Mouse (Mus musculus) liver, embryonic 14.5 days (tissue): ENCODE results near the gene Nfatc2. TPM values are rescaled to one million over a fixed set of nuclear protein-coding genes. Genes with fewer than 3 reads are reported as not detected.
A peak's percentile ranks its signal among the peaks of the same experiment; 100 is the strongest.

Experiments
- ATAC-seq: fragments of 200-750 bp; cut with Nextera tagmentation; 2 replicates; pipeline ENCODE4 v1.8.0; 2017; ENCODE audit warnings: moderate number of reproducible peaks, mild to moderate bottlenecking, moderate library complexity; ENCODE audit not compliant: insufficient read depth
- DNase-seq, 3 experiments: peaks; one replicate each; pipeline ENCODE4 v3.0.0-alpha.2; 2012 to 2013; ENCODE audit warnings: low read depth in 3 of 3, low spot score in 3 of 3
- H3K27ac ChIP-seq: fragments of 300-500 bp; sonication (generic); 2 replicates; pipeline ENCODE4 v1.5.1; 2014; ENCODE audit warnings: moderate library complexity, mild to moderate bottlenecking, control low read depth, inconsistent platforms
- H3K27me3 ChIP-seq: fragments of 300-500 bp; sonication (generic); 2 replicates; pipeline ENCODE4 v1.6.1; 2014; ENCODE audit warnings: mild to moderate bottlenecking, low read length, moderate library complexity; ENCODE audit not compliant: control insufficient read depth, insufficient read depth
- H3K36me3 ChIP-seq: fragments of 300-500 bp; sonication (generic); replicated peaks from 2 replicates; pipeline ENCODE4 v1.6.1; 2014; ENCODE audit warnings: low read depth; ENCODE audit not compliant: control insufficient read depth, insufficient read depth
- H3K4me1 ChIP-seq, 2 experiments: fragments of 200-500 bp in 1 of 2; fragments of 300-500 bp in 1 of 2; sonication (generic) in 1 of 2; replicated peaks; 2 replicates each; pipeline ENCODE4 v1.6.1; 2012 to 2014; ENCODE audit warnings: antibody characterized with exemption in 1 of 2, inconsistent platforms in 1 of 2, low read length in 1 of 2; ENCODE audit not compliant: control insufficient read depth in 2 of 2, insufficient read depth in 2 of 2
- H3K4me2 ChIP-seq: fragments of 300-500 bp; sonication (generic); 2 replicates; pipeline ENCODE4 v1.6.1; 2014; ENCODE audit warnings: low read depth, mild to moderate bottlenecking, control low read depth, moderate library complexity
- H3K4me3 ChIP-seq, 2 experiments: fragments of 200-500 bp in 1 of 2; fragments of 300-500 bp in 1 of 2; sonication (generic) in 1 of 2; 2 replicates each; pipeline ENCODE4 v1.5.1; 2012 to 2014; ENCODE audit warnings: low read depth in 2 of 2, low read length in 2 of 2, mild to moderate bottlenecking in 2 of 2, control low read depth in 1 of 2, inconsistent platforms in 1 of 2, moderate library complexity in 1 of 2; ENCODE audit not compliant: insufficient read depth in 1 of 2
- H3K9ac ChIP-seq: fragments of 300-500 bp; sonication (generic); replicated peaks from 2 replicates; pipeline ENCODE4 v1.6.1; 2014; ENCODE audit warnings: mild to moderate bottlenecking, control low read depth, moderate library complexity
- H3K9me3 ChIP-seq: fragments of 300-500 bp; sonication (generic); 2 replicates; pipeline ENCODE4 v1.6.1; 2016; ENCODE audit warnings: low read length, mixed read lengths; ENCODE audit not compliant: control insufficient read depth
- CTCF ChIP-seq: IDR thresholded peaks from 2 replicates; pipeline ENCODE4 v1.5.1; 2016; ENCODE audit warnings: antibody characterized with exemption, low read depth, control low read depth
- EP300 ChIP-seq: IDR thresholded peaks from 2 replicates; pipeline ENCODE4 v1.6.1; 2016; ENCODE audit warnings: antibody characterized with exemption, low read depth
- WGBS: fragments of 180-500 bp; shearing (Covaris S2); extraction: QIAGEN DNeasy Blood & Tissue Kit; methylation state at CpG from one replicate; pipeline ENCODE4 v1.1.7; 2014; ENCODE audit not compliant: insufficient replicate concordance; 5-methylcytosine and 5-hydroxymethylcytosine counted together
- polyA plus RNA-seq, 2 experiments: library from polyadenylated mRNA; depleted of rRNA in 1 of 2; stranded (reverse) in 1 of 2; unstranded in 1 of 2; fragments of >200 nt; fragmentation: Nextera tagmentation in 1 of 2; extraction: Ambion mirVana in 1 of 2; gene quantifications; 2 replicates each; pipeline versions ENCODE4 v1.2.1 to v1.2.3; 2012 to 2014

The Nfatc2 gene
- polyA plus RNA-seq, 2 experiments, result 0.08 to 0.19 TPM

DNA sequence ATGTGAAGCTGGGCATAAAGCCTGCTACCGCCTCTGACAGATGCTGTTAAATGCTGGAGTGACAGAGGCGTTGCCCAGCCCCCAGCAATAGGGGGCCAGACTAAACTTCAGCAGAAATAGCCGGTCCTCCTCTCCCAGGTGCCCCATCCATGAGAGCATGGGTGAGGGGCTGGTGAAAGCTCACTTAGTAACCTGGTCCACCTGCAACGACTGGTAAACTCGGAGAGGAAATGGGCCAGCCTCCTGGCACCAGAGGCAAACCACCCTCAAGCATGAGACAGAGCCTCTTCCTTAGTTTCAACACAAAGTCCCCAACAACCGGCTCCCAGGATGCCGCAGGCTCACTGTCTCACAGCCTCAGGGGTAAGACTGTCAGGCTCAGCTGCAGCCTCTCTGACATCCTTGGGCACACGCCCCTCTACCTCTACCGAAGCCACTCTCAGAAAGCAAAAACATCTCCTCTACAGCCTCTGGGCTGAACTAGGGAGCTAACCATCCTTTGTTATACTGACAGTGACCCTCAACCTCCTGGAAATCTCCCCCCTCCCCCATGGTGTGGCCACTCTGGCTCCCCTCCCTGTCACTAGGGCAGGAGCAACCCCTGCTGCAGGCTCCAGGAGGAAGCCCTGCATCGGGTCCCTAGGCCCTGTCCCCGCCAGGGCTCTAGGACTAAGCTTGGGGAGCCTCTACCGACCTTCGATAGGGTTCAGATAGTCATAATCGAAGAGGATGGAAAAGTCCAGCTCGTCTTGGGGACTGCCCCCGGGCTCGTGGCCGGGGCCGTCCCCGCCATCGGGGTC, 11.9 kb downstream of the Nfatc2 start:
- no peak for DNase-seq
- H3K27me3 ChIP-seq, result peaks cover 17% of the 10 kb centered on the region
- H3K36me3 ChIP-seq, result no peaks in the 10 kb centered on the region
- H3K4me2 ChIP-seq, result peak overlapping the region; percentile 56
- 6% methylated on average over 21 of the region's 21 CpGs for WGBS
- no peak for TF ChIP-seq CTCF
- TF ChIP-seq EP300, result no peak
- H3K9ac ChIP-seq, result no peak overlapping the region
- H3K4me3 ChIP-seq, result peak overlapping the region; percentile 34 to 35; a peak in 3 of 4 replicates
- peaks cover 0 to 7% of the 10 kb centered on the region in 2 experiments; a peak in 3 of 4 replicates for H3K4me1 ChIP-seq
- H3K9me3 ChIP-seq, result no peaks in the 10 kb centered on the region
- H3K27ac ChIP-seq, result no peak overlapping the region
- no peak for ATAC-seq

DNA sequence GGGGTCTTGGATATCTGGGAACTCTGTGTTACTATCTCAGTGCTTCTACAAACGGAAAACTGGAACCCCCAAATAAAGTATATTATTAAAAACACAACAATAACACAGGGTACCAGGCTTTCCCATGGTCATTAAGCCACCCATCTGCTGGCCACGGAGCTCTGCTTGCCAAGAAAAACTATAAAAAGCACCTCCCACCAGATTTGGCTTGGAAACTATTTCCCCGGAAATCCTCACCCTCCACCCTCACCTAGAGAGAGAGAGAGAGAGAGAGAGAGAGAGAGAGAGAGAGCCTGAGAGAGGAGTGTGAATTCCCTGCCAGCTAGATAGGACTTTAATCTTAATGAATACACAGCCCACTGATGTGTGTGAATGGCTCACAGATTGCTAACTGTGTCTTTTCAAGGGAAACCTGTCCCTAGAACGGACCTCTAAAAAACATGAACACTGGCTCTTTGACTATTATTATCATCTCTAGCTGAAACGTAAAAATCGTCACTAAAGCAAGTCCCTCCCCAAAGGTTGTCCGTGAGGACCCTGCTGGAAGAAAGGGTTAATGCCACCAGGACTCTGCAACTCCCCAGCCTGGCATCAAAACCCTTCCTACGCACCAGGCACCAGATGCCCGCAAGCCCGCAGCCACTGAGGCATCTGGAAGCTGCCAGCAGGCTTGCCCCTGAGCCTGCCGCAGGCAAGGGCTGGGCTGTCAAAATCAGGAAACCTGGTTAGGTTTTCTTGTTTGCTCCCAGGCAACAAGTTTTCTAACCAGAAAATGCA, 12.7 kb downstream of the Nfatc2 start:
- Histone ChIP-seq H3K27me3 (peaks cover 17% of the 10 kb centered on the region), H3K4me2 (no peak overlapping the region), H3K4me1 (peaks cover 0 to 7% of the 10 kb centered on the region in 2 experiments; a peak in 3 of 4 replicates), H3K9me3 (no peaks in the 10 kb centered on the region), H3K9ac (no peak overlapping the region), H3K27ac (no peak overlapping the region), H3K36me3 (no peaks in the 10 kb centered on the region), H3K4me3 (no peak overlapping the region)
- no peak for DNase-seq
- TF ChIP-seq CTCF, result no peak
- no peak for TF ChIP-seq EP300
- ATAC-seq, result no peak
- WGBS, result 47% methylated on average over 11 of the region's 11 CpGs

DNA sequence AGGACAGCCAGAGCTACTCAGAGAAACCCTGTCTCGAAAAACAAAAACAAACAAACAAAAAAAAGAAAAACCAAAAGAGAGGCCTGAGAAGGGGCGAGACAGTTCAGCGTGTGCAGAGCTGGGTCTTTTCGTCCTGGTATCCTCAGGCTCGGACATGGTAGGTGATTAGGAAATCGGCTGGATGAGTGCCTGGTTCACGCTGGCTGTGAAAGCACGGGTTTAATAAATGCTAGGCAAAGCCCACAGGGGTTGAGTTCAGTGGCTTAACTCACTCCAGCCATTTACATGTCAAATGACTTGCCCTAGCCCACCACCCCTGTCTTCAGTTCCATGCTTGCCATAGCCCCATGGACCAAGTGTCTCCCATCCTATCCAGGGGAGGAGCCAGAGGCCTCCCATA, 14.3 kb downstream of the Nfatc2 start:
- no peak overlapping the region for H3K9ac ChIP-seq
- peaks cover 0 to 7% of the 10 kb centered on the region in 2 experiments; a peak in 3 of 4 replicates for H3K4me1 ChIP-seq
- TF ChIP-seq CTCF (no peak), EP300 (no peak)
- H3K27ac ChIP-seq, result no peak overlapping the region
- WGBS, result 75% methylated on average over 8 of the region's 8 CpGs
- H3K27me3 ChIP-seq, result peaks cover 17% of the 10 kb centered on the region
- H3K9me3 ChIP-seq, result no peaks in the 10 kb centered on the region
- ATAC-seq (no peak), DNase-seq (no peak)
- no peak overlapping the region for H3K4me2 ChIP-seq
- H3K36me3 ChIP-seq, result no peaks in the 10 kb centered on the region
- H3K4me3 ChIP-seq, result no peak overlapping the region

DNA sequence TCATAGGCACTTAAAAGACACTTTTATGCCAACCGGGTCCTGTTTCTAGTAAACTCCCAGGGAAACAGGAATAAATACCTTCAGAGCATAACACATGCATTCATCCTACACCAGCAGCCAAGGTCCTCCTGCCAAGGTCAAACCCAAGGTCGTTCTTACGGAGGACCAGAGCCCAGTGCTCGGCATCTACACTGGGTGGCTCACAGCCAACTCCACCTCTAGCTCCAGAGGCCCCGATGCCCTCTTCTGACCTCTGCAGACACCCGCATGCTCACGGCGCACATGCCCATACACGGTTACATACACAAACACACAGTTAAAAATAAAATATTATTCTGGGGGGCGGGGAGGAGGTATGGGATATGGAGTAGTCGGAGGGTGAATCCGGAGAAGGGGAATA, 14.9 kb downstream of the Nfatc2 start:
- 70% methylated on average over 12 of the region's 12 CpGs for WGBS
- H3K4me2 ChIP-seq, result no peak overlapping the region
- TF ChIP-seq CTCF (no peak), EP300 (no peak)

DNA sequence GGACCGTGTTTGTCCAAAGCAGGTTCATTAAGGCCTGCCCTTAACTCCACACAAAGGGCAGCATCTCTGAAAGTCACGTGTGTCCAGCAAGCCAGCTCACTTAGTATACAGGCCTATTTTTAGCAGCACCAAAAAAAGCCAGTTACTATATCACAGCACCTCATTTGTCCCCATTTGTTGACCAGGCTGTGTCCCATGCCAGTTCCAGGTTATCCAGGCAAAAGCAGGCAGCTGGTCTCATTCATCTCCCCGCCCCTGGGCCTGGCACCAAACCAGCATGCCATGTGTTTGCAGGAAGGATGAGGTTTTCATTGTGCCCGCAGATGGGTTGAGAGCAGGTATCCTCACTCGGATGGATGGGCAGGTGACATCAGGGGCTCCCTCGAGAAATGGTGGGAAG, 16.6 kb downstream of the Nfatc2 start:
- ATAC-seq (no peak), DNase-seq (no peak)
- no peaks in the 10 kb centered on the region for H3K9me3 ChIP-seq
- peaks cover 0 to 12% of the 10 kb centered on the region in 2 experiments; a peak in 2 of 4 replicates for H3K4me1 ChIP-seq
- H3K27ac ChIP-seq, result no peak overlapping the region
- H3K4me2 ChIP-seq, result no peak overlapping the region
- H3K27me3 ChIP-seq, result peaks cover 10% of the 10 kb centered on the region
- no peak overlapping the region for H3K4me3 ChIP-seq
- no peak overlapping the region for H3K9ac ChIP-seq
- 57% methylated on average over 6 of the region's 6 CpGs for WGBS
- TF ChIP-seq EP300 (no peak), CTCF (no peak)
- H3K36me3 ChIP-seq, result no peaks in the 10 kb centered on the region

More for the DNA sequence above, 14.9 kb downstream of the Nfatc2 start:
- DNase-seq (no peak), ATAC-seq (no peak)
- peaks cover 0 to 7% of the 10 kb centered on the region in 2 experiments; a peak in 3 of 4 replicates for H3K4me1 ChIP-seq
- no peaks in the 10 kb centered on the region for H3K9me3 ChIP-seq
- H3K9ac ChIP-seq, result no peak overlapping the region
- peaks cover 17% of the 10 kb centered on the region for H3K27me3 ChIP-seq
- no peak overlapping the region for H3K27ac ChIP-seq
- H3K36me3 ChIP-seq, result no peaks in the 10 kb centered on the region
- H3K4me3 ChIP-seq, result no peak overlapping the region
